Mouse (Mus musculus): Measurements from ENCODE around the gene Cks1b. TPM values are rescaled to one million over a fixed set of nuclear protein-coding genes. Genes with fewer than 3 reads are reported as not detected.
"Not testable (repeated sequence)": the region's sequence is repeated elsewhere in the genome, so short reads cannot be mapped to it uniquely, and the experiment has no call there.

The Cks1b gene
- polyA plus RNA-seq, 1 experiment: 50.9 TPM

DNA sequence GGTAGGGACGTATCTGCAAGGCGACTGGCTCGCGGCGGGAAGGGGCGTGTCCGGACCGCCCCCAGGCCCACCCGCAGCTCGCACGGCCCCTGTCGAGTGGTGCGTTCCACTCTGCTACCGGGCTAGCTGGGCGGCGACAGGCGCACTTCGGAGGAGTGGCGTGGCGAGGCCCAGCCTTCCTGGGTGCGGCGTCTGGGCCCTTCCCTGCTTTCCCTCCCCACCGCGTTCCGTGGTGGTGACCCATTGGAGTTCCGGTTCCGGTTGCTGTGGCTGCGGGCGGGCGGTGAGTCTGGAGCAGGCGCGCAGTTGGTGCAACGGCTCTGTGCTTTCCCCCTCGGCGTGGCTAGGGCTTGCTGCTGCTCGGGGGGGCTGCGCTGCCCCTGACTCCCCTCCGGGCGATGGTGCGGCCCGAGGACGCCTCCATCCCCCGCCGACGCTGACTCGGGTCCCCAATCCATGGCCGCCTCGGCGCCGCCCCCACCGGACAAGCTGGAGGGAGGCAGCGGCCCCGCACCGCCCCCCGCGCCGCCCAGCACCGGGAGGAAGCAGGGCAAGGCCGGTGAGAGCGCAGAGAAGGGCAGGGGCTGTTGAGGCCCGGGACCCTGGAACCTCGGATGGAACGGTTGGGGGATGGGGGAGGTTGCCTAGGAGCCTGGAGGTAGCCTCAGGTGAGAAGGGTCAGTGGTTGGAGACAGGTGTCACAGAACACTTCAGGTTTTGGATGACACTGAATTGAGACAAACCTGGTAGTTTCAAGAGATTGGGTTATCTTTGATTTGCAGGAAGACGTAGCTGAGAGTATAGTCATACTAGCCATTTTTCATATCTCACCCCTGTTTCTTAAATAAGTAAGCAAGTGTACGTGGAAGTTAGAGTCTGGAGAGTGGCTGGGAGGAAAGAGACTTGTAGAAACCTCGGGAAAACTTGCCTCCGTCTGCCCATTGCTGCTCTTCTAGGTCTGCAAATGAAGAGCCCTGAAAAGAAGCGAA is 12.3 kb upstream of the Cks1b start, which contains the start of gene Pygo2:
Gene Pygo2, plus strand, starts transcription at position 44 of the 989 bp plus-strand sequence.
- no peak for DNase-seq (ENCODE audit: low read depth, low spot score)
- WGBS: 2% methylated on average over 68 of the region's 68 CpGs

DNA sequence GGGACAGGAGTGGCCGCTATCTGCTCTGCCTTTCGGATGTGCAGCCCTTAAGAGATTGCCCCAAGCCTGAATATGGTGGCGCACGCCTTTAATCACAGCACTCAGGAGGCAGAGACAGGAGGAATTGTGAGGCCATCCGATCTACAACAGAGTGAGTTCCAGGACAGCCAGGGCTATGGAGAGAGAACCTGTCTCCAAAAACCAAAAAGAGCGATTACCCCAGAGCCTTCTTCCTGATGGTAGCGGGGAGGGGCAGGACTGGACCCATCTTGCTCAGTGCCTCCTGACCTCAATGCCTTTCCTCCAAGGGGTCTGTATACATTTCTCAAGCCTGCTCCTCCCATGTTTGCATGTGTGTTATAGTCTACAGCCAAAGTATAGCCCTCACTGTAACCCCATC is 10.8 kb upstream of the Cks1b start:
- WGBS: 94% methylated on average over 7 of the region's 7 CpGs
- DNase-seq (ENCODE audit: low read depth, low spot score): not testable (repeated sequence)

DNA sequence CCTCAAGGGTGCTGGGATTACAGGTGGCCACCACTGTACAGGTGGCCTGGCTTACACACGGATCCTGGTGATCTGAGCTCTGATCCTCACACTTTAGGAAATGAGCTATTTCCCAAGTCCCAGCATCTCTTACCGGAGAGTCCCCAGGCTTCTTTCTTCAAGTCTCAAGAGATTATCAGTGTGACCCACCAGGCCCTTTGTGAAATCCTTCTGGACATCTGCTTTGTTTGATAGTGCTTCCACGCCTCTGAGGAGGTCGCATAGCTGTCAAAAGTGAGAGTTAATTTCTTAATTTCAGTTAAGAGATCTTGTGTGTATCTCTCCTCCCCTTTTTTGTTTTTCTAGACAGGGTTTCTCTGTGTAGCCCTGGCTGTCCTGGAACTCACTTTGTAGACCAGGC is 7.7 kb upstream of the Cks1b start:
- WGBS: 93% methylated on average over 4 of the region's 4 CpGs
- no peak for DNase-seq (ENCODE audit: low read depth, low spot score)

DNA sequence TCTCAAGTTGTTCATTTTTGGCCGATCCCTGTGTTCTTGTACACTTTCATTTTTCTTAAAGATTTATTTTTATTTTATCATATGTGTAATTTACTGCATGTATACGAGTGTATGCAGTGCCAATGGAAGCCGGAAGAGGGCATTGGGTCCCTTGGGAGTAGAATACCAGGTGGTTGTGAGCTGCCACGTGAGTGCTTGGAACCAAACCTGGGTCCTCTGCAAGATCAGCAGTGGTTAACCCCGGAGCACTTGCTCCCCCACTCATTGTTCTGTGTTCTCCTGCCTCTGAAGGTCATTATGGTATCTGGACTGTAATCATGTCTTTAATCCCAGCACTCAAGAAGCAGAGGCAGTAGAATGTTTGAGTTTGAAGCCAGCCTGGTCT is 7.0 kb upstream of the Cks1b start:
- WGBS: 54% methylated on average over 5 of the region's 5 CpGs
- no peak for DNase-seq (ENCODE audit: low read depth, low spot score)

DNA sequence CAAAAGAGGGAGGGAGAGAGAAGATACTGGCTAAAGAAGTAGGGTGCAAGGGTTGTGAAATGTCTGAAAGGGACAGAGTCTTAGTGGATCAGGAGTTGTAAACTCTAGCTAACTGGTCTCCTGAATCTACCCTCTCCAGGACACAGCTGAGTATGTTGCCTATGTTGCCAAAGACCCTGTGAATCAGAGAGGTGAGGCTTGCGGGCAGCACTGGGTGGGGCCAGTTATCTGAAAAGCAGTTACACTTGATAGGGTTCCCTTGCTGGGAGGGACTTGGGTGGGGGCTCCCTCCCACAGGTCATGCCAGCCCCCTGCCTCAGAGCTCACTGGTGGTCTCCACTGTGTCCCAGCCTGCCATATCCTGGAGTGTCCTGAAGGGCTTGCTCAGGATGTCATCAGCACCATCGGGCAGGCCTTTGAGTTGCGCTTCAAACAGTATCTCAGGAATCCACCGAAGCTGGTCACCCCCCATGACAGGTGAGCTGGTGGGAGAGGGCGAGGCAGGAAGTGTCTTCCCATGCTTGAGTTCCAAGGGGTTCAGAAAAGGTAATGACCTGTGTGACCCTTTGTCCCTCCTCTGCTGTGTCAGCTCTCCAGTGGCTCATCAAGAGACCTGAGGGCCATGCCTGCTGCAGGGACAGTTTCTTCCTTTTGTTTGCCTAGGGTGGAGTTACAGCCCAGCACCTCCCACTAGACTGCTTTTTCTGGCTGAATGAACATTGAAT is 6.4 kb upstream of the Cks1b start:
- 50% methylated on average over 5 of the region's 5 CpGs for WGBS
- no peak for DNase-seq (ENCODE audit: low read depth, low spot score)

DNA sequence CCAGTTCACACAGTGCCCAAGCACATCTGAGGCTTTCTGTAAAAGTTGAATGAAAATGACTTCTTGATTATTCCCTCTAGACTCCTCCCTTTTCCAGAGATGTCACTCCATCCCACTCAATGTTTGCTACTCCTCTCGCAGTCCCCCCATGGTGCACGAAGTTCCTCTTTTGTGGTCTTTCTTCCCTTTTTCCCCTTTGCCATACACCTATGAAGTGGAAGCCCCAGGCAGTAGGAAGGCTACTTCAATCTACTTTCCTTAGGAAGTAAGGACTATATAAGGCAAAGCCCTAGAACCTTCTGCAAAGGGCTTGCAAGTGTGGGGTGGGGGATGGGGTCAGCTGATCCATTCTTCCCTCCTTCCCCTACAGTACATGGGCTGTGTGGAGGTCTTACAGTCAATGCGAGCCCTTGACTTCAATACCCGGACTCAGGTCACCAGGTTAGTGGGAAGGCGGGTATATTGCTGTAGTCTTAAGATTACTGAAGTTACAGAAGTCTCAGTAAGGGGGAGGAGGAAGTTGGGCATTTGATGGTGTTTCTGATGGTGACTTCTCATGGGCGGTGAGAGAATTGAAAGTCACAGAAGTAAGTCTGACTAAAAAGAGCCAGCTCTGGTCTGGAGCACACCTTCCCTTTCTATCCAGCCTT is 4.5 kb upstream of the Cks1b start:
- 78% methylated on average over 6 of the region's 6 CpGs for WGBS

DNA sequence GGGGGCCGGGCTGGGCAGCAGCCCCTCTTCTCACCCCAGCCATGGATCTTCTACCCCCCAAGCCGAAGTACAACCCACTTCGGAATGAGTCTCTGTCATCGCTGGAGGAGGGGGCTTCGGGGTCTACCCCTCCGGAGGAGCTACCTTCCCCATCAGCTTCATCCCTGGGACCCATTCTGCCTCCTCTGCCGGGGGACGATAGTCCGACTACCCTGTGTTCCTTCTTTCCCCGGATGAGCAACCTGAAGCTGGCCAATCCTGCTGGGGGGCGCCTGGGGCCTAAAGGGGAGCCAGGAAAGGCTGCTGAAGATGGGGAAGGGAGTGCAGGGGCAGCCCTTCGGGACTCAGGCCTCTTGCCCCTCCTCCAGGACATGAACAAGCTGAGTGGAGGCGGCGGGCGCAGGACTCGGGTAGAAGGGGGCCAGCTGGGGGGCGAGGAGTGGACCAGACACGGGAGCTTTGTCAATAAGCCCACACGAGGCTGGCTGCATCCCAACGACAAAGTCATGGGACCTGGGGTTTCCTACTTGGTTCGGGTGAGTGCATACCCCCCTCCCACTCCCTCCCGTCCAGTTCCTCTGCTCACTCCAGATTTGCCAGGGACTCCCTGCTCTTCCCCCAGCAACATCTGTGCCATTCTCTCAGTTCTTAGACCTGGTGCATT is 3.8 kb upstream of the Cks1b start:
- WGBS: 43% methylated on average over 22 of the region's 22 CpGs
- DNase-seq (ENCODE audit: low read depth, low spot score): no peak

More for the DNA sequence above, 4.5 kb upstream of the Cks1b start:
- no peak for DNase-seq (ENCODE audit: low read depth, low spot score)

DNA sequence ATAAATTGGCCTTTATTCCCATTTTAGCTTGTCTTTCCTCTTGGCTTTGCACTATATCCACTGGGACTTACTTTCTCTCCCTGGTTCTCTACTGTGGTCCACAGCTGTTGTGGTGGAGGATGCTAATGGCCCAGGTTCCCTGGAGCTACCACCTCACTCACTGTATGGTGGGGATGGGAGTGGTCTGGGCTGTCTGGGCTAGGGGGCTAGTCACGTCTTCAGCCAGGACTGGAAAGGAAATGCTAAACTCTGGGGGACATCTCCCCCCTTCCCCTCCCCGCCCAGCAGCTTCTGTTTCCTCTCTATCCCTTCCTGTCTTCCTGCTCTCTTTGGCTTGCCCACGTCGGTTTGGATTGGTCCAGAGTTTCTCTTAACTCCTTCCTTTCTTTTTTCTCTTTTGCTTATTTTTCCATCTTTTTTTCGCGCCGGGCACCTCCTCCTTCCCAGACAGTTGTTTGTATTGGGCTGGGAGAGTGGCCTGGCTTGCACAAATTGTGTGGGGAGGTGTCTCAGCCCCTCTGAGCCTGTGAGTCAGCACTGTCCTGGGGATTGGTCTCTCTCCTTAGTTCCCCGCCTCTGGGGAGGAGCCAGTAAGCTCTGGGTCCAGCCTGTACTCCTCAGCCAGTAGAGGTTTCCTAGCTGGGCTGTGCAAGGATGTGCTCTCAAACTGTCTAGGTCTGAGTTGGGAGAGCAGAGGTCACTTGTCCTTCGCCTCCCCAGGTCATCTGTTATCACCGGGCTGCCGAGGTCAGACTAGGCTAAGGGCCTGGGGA is 3.0 kb upstream of the Cks1b start:
- no peak for DNase-seq (ENCODE audit: low read depth, low spot score)

DNA sequence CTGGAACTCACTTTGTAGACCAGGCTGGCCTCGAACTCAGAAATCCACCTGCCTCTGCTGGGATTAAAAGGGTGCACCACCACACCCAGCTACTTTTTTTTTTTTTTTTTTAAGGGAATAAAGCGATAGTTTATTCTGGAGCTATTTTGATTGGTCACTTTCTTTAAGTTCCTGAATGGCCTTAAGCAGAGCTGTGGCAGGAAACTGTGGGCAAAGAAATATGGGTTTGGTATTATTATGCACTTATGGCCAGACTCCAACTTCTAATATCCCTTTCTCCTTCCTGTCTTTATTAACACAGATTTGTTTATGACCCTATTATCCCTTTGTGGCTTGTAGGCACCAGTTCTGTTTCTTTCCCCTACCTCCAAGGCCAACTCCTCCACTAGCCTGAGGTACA is 2.2 kb upstream of the Cks1b start:
- WGBS: 13% methylated on average over 2 of the region's 2 CpGs
- no peak for DNase-seq (ENCODE audit: low read depth, low spot score)

More for the DNA sequence above, 3.0 kb upstream of the Cks1b start:
- 14% methylated on average over 11 of the region's 11 CpGs for WGBS

DNA sequence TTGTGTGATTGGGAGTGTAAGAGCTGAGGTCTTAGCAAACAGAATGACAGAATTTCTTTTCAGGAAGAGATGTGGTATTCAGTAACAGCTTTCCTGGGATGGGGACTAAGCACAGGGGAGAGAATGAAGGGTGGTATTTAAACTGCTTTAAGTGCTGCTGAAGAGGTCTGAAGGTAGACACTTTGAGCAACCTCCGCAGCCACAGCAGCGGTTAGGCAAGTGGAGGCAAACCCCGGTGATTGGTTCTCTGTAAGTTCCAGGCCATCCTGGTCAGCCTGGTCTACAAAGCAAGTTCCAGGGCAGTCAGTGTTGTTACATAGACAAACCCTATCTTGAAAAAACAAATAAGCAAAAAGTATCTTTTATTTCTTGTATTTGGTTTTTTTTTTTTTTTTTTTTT is 1.8 kb upstream of the Cks1b start:
- 15% methylated on average over 3 of the region's 3 CpGs for WGBS
- no peak for DNase-seq (ENCODE audit: low read depth, low spot score)

DNA sequence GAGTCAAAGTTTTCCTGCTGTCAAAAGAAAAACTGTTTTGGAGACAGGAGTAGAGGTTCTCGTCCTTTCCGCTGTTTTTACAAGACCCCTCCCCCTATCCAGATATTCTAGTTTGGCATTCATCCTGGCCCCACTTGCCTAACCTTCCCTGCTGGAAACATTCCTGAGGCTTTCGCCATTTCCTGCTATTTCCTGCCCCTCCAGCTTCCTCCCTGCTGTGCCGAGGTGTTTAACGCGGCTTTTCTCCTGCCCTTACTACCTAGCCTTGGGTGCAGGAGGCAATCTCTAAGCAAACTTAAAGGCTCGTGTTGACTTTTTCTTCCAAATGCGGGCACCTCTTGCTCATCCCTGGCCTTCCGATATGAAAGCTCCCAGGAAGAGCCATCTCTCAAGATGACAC is 1.4 kb upstream of the Cks1b start:
- WGBS: under 1% methylated on average over 9 of the region's 9 CpGs
- no peak for DNase-seq (ENCODE audit: low read depth, low spot score)

DNA sequence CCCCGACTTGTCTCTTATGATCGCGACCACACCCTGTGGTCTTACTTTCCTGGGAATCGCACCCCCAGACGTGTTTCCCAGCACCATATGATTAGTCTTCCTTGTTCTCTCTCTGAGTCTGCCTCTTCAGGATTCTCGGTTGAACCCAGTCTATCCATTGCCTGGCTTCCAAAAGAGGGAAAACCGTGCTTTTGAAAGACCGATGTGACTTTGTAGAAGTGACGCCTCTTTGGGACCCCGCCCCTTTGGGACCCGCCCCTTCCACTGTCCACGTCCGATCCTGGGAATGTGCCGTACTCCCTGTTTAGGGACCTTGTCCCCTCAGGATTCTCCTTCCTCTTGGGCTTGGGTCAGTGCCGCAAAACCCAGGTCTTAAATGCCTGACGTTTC is 673 bp upstream of the Cks1b start:
- WGBS: under 1% methylated on average over 16 of the region's 16 CpGs
- DNase-seq (ENCODE audit: low read depth, low spot score): no peak

DNA sequence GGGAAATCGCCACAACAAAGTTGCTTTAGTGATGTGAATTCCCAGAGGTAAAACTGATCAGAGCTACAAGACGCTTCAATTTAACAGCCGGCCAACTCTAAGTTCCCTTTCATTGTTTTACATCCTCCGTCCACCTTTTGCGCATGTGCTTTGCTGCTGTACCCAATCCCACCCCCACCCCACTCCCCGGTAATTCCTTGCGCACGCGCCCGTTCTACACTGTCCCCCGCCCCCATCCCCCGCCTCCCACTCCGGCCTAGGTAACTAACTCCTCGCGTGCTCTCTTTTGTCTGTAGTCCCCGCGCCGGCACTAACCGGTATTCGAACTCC is 378 bp downstream of the Cks1b start:
- WGBS: under 1% methylated on average over 20 of the region's 20 CpGs
- DNase-seq (ENCODE audit: low read depth, low spot score): no peak

DNA sequence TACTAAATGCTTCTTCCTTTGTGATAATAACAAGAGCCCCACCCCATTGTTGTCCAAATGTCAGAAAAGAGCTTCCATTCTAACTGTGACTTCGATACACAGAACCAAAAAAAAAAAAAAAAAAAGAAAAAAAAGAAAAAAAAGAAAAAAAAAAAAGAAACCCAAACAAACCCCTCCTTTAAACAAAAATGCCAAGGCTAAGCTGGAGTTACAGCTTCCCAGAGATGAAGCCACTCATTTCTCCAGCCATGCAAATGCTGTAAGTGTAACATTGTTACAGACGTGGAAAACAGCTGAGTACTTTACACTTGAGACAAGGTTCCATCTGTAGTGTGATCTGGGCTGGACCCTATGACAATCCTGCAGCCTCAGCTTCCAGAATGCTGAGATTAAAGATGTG is 1.1 kb downstream of the Cks1b start:
- DNase-seq (ENCODE audit: low read depth, low spot score): no peak
- WGBS: 13% methylated on average over 2 of the region's 2 CpGs

DNA sequence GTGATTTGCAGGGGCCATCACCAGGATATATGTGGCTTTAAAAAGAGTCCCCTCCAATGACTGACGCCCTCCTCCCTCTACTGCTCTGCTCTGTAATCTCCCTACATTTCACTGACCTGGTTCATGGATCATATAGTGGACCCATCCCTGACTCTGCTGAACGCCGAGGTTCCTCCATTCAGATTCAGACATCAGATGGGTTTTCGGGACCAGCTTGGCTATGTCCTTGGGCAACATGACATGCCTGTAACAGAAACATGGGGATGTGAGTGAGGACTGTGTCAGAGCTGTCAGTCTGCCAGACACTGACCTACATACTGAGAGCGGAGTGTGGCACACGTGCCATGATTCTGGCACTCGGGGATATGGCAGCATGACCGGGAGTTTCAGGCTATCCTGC is 2.0 kb downstream of the Cks1b start:
- WGBS: 92% methylated on average over 8 of the region's 8 CpGs
- DNase-seq (ENCODE audit: low read depth, low spot score): no peak

DNA sequence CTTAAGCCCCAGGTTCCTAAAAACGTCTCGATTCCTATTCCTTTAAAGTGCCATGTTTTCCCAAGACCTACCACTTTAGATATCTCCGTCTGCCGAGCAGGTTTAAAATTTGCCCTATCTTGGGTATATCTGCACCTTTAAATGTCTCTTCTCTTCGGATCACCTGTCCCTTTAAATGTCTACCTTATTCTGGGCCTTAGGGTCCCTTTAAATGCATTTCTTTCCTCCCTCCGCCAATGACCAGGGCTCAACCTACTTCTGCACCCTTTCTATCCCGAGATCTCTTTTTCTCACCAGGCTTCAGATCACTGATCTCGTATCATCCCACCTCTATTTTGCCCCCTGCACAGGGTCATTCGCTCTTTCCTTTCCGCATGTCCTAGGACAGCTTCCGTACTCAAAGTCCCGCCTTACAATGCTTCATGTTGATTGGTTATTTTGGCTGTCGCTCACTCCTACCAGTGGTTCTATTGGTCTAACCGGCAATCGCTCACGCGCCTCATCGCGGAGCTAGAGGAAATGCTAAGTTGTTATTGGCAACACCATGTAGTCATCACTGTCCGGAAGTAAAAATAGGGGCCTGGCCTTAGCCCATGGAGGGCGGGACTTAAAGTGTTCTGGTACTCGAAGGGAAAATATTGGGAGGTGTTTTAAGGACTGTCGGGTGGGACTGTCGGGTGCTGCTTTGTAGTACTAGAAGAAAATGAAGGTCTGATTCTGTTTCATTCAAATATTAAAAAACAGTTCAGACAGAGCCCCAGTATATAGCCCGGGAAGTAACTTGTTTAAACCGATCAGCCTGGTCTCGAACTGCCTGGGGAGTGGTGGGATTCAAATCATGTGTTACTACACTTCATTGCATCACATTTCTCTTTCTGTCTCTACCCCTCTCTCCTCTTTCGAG is 6.4 kb downstream of the Cks1b start, which contains the start of gene Flad1:
Gene Flad1, minus strand, starts transcription at position 381 of the 904 bp plus-strand sequence.
- WGBS: 2% methylated on average over 28 of the region's 28 CpGs
- DNase-seq (ENCODE audit: low read depth, low spot score): peak; percentile 92

DNA sequence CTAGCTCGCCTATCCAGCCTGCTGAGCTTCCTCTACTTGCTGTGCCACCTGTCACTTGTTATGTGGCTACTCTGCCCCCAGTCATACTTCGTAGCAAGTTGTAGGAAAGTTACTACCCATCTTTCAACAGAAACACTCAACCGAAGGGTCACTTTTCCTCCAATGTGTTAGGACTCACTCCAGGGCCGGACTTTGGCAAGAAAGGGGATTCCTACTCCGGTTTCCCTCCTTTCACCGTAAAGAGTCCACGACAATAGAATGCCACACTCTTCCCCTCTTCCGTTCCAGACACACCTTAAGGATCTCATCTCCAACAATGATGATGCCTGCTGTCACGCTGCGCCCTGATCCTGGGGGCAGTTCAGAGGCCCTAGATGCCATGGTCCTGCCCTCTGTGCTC is 7.3 kb downstream of the Cks1b start:
- WGBS: 50% methylated on average over 10 of the region's 10 CpGs

DNA sequence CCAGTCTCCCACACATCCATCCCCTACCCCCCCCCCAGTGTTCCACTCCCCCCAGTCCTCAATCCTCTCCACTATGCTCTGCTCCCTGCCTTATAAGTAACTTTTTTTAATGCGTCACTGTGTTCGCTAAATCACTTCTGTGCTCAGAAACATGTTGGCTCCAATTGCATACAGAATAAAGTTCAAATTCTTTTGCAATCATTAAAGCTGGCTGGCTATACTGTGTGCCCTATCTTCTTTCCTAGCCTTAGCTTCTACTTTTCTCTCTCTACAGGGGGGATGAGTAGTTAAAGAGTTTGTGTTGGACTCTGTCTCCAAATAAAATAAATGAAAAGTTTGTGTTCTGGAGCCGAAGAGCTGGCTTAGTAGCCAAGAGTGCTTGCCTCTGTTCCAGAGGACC is 8.5 kb downstream of the Cks1b start:
- WGBS: 73% methylated on average over 3 of the region's 3 CpGs
- DNase-seq (ENCODE audit: low read depth, low spot score): no peak

More for the DNA sequence above, 7.3 kb downstream of the Cks1b start:
- DNase-seq (ENCODE audit: low read depth, low spot score): no peak

Measured in large intestine, adult 2 months (tissue).